Mouse (Mus musculus): ENCODE measurements at regions not wholly inside any gene's neighbourhood (a gene's known extent, or its start where the extent isn't known, plus 50 kb on each side); places are given as distances from the start of the nearest gene placed in this dataset.

DNA sequence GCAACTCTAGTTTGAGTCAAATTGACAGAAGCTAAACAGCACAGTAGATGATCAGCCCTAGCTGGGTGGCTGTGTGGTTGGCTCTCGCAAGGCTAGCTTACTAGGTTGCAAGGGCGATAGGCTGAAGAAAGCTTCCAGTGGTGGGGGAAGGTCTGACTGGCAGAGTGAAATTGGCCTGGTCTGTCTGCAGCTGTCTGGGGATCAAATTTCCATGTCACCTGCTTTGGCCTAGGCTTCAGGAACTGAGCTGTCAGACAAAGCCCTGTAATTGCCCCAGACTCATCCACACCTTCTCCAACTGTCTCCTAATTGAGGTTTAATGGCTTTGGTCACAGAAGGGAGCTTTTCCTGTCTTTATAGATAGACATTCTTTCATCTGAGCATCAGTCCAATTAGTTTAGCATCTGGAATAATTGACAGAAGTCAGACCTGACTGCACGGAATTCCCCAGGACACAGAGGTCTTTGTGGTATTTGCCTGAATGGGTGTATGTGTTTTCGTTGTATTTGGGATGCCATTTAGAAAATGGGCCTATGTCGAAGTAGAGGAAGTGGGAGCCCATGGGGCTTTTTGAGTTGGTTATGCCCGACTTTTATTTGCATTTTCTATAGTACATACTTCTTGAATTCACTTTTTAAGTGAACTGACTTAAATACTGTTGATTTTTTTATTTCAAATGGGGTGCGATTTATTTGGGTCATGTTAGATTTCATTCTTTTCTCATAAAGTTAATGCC is 348.2 kb downstream of the Hlx start:
- no peak for DNase-seq

DNA sequence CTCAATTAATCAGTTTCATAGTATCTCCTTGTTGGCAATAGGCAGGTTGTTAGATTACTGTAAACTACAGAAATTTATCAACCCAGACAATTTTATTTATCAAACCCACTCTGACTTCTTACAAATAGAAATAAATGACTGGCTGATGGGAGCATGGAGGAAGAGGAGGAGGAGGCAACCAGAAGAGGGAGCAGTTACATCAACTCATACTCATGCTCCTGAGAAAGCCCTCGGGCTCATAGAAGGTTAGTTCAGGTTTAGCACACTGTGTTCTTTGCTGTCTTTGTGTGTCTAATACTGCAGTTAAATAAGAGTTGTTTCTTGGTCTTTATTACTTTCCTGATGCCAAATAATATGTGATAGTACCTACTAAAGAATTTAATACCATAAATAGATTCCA is 344.6 kb upstream of the 1700056E22Rik start:
- peak in 1 of 2 experiments; percentile 13 for DNase-seq

DNA sequence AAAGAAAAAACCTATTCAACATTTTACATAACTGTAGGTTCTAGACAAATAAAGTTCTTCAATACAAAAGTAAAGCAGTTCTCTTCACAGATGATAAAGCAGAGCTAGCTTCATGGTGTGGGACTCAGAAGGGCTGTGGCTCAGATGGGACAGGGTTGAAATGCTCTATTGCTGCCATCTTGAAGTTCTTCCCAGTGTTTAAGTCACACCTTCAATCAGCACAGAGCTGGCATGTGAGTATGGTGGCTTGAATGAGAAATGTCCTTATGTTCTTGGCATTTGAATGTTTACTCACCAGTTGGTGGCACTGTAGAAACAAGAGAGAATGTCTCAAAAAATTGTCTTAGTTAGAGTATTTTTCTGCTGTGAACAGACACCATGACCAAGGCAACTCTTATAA is 330.9 kb upstream of the 1700056E22Rik start:
- no peak for DNase-seq

DNA sequence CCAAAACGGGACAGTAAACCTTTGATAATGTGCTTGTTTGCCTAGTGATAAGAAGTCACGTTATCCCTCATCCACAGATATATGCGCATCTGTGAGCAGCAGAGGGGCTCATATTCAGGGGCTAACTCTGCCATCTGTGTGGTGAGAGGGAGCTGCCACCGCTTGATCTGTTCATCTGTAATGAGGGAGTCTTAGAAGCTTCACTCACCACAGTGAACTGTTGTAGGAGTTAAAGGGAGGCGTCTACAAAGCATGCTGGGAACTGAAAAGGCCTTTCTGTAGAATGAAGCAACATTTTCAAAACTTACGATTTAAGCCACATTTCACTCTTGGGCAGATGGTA is 324.1 kb upstream of the 1700056E22Rik start:
- no peak for DNase-seq

DNA sequence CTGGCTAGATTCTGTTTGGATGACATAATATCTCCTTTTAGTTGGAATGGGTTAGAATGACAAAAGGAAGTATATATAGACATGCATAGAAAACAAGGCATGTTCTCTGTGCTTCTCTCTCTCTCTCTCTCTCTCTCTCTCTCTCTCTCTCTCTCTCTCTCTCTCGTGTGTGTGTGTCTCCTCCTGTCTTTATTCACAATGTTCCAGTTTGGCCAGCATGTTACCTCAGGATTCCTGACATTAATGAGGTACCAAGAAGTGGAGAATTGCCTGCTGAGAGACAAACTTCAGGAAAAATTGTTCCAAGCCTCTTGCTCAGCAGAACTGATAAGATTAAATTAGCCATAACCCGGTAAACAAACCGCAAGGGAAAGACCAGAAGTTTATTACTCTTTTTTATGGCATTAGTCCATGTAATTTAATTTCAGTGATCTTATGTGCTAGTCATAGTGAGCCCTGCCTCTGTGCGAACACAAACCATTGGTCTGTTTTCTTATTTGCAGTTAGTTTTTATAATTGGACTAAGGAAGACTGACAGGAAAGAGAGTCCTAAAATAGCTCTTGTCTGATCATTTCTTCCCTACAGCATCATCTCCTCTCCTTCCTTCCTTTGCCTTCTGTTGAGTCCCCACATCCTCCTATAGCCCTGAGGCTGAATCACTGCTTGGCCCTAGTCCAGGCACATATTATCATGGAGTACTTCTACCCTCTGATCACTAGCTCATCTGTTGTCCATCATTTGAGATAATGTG is 323.5 kb upstream of the 1700056E22Rik start:
- no peak for DNase-seq

DNA sequence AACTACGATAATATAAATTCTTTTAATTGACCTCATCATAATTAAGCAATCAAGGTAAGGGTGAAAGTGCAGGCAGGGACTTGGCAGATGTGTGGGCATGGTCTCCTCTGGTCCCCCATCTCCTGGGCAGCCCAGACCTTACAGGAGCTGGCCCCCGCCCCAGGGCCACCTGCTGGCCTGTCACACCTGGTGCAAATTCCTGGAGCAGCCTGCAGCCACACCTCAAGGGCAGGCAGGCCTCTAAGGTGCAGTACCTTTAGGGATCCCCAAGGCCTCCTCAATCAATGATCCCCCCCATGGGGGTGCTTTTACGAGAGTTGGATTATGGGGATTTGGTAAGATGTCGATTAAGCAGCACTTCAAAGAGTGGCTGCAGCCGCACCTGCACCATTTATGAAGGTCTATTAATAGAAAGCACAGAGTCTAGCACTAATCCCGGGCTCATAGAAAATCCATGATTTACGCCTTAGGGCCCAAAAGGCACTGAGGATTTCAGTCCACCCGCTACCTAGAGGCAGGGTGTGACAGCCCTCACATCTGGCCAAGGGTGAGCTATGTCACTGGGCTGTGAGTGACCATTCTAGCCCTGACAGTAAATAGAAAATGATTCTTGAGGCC is 319.8 kb upstream of the 1700056E22Rik start:
- no peak for DNase-seq

DNA sequence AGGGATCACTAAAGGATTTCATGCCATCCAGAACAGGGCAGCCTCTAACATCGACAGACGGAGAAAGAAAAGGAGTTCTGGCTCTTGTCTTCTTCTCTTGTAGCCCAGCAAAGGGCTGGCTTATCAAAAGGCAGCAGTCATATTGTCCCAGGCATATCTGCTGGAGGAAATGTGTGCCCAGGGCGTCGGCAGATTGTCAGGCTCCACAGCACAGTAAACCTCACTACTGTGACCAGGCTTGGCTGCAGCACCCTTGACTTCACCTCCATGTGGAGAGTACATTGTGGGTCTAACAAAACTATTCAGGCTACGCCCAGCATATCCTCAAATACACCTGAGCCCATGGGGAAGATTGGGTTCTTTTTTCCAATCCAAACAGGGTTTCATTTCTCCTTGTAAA is 317.7 kb upstream of the 1700056E22Rik start:
- DNase-seq: no peak

DNA sequence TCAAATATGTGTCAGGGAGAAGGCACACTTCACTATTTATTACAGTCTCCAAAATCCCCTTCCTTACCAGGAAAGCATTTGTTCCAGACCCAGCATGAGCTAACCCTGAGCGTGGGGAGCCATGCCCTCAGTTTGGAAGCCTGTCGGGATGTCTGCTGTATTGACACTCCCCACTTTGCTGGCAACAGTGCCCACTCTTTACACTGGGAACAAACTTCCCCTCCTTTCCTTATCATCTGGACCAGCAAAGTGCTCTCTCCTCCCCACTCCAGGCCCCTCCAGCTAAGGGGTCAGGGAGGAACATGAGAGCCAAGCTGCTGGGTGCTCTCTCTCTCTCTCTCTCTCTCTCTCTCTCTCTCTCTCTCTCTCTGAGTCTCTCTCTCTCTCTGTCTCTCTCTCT is 310.7 kb upstream of the 1700056E22Rik start:
- no peak for DNase-seq

DNA sequence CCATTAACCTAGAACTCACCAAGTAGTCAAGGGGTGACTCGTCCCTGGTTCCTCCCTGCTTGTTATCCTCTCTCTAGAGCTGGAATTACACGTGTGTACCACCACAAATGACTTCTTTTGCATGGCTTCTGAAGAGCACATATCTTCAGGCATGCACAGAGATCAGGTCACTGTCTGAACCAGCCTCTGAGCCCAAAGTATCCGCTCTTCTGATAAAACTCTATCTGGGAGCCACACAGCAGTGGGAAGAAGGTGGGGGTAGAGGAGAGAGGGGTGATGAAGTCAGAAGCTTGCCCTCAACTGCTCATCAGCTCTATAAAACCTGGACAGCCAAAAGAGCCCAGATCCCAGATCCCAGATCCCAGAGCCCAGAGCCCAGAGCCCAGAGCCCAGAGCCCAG is 301.9 kb upstream of the 1700056E22Rik start:
- no peak for DNase-seq

DNA sequence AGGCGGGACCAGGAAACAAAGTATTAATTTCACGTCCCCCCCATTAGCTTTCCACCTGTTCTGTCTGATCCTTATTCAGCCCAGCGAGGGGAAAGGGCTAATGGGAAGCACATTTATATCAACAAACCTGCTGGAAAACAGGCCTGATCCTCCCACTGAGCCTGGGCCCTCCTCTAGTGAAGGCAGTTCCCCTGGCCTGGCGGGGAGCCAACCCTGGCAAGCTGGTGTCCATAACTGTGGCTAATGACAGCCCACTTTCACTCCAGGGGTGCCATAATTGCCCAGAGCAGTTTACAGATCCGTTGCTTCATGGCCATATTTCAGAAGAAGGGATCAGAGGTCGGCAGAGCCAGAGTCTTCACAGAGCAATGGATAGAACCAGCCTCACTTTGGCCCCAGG is 301.2 kb upstream of the 1700056E22Rik start:
- no peak for DNase-seq

DNA sequence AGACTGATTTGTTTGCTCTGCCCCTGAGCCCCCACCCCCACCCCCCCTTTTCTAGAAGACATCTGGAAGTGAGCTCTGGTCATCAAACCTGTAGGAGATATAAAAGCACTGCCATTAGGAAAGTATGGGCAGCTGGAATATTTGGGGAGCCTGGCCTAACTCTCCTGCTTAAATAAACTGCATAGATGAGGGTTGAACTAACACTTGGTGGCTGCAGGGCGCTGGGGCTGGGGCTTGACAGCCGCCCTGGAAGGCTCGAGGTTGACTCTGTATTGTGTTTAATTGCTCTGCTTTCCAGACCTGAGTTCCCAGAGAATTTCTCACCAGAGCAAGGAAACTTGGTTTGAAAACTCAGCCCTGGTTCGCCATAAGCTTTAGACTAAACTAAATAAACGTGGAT is 300.7 kb upstream of the 1700056E22Rik start:
- DNase-seq: no peak

DNA sequence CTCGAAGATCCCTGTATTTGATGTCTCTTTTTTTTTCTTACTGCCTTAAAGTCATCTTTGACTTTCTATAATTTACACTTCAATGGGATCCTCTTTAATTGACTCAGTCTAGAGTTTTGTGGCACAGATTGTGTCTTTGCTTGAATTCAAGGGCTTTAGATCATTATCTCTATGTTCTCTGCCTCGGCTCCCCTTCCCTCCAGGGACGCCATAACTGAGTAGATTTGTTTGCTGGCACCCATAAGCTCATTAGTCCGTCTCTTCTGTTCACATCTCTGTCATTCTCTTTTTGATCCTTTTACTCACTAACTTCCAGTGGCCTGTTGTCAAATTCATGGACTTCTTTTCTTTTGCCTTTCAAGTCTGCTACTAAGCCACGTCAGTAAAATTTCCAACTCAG is 299.0 kb upstream of the 1700056E22Rik start:
- no peak for DNase-seq

DNA sequence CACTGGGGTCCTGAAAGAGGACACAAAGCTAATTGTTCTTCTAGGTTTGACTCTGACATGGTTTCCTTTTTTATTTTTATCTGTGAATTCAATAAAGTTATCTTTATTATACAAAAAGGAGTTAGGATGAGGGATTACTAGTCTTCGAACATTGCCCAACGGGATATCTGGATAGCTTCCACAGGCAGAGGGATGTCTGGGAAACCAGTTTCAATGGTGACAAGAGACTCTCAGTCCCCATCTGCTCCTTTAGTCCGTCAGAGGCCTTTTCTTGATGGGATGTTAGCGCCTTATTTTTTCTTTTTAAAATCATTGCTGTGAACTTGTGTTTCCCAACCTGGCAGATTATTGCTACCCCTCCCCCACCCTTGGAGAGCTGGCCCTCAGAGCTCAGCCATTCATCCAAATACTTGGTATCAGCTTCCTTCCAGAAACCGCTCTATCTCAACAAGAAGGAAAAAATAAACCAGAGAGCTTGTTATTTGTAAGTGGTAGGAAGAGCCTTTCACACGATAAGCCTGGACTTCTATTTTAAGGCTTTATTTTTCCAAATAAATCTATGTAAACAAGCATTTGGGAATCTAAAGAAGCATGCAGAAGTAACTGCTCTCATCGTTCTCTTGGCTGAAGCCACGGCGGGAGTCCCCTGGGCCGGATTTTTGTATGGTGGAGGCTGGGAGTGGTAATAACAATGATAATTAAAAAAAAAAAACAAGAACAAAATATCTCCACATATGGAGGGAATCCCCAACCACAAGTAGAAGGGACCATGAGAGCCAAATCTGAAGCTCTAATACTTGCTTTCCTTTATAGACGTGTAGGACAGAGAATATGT is 296.6 kb upstream of the 1700056E22Rik start:
- peak; percentile 53 to 59 for DNase-seq

DNA sequence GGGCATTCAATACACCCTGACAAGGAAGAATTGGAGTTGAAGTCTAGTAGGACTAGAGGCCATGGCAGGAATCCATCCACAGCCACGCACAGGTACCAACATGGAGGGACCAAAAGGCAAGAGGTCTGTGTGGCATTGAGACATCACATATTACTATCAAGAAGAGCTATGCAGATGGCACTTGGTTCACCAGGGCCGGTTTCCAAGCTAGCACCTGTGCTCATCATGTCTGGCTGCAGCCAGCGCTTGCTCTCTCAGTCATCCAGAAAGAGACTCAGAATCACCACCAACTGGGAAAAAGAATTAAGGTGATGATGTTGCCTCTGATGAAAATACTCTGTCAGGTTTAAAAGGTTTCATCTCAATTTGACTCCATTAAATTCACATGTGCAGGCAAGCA is 292.1 kb upstream of the 1700056E22Rik start:
- DNase-seq: no peak

DNA sequence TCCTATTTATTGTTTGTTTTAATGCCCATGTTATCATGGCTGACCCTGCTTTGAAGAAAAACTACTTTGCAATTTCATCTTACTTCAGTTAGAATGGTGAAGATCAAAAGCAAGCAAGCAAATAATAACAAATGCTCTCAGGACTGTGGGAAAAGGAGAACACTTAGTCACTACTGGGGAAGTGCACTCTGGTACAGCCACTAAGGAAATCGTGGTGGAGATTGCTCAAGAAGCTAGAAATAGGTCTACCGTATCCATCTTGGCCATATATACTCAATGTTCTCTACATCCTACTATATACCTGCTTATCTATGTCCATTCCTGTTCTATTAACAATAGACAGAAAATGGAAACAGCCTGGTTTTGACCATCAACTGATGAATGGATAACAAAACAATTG is 290.1 kb upstream of the 1700056E22Rik start:
- DNase-seq: no peak

DNA sequence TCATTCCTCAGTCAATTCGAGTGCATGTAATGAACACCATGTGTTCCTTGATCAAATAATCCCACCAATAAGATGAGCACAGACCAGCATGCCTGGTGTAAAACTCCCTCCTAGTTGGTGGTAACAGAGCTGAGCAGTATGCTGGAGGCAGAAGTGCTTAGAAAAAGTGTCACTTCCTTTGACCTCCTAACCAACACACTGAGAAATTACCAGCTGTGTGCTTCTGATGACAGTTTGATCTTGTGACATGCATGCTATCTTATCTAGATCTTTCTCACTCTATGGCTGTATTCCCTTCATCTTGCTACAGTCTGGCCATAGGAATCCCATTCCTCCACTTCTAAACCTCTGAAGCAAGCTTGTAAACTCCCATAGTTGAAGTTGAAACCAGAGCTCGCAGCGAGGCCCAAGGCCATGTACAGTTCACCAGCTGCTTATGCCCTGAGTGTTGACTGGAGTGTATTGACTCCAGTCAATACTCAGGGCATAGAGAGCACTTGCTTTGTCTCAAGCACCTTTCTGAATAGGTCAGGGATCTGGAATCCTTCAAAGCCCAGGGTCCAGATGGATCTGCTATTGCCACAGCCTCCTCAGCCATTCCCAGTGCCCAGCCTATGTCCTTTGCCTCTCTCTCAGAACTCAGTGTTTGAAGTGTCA is 286.5 kb upstream of the 1700056E22Rik start:
- DNase-seq: no peak

DNA sequence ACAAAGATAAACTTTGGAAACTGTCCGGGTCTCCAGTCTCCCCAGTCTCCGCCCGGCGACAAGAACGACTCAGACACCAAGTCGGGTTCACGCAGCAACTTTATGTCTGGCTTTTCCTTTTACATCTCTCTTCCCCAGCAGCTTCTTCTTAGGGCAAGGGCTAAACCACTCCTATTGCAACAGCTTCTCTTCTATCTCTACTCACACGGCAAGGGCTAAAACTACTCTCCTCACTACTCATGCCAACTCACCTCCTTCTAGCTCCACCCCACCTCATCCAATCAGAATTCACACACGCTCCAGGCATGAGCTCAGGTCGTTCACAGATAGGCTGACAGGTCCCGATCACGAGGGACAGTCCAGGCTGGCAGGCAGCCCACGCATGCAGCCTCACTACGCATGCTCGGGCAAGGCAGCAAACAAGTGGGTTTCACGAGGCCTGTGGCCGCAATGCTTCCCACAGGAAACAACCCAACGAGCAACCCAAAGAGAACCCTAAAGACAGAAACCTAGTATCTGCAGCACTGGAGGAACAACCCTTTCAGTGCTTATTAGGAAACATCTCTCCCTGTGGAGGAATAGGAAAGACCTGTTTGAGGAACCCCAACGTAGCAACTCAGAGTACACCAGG is 276.2 kb upstream of the 1700056E22Rik start:
- DNase-seq: no peak

DNA sequence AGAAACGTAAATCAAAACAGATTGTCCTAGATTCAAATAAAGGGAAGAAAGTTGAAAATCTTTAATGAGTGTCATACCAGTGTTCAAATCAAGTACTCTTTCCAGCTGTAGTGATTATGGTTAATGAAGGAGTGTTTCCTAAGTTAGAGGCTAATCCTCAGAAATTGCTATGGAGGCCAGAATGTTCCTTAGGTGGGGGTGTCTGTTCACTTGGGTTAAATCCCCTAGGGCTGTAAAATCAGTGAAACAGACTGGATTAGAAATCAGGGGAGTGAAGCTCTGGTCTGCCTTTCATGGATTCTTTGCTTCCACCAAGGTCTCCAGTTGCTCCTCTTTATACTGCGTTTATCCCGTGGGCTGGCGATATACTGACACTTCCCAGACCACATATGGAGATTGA is 270.7 kb upstream of the 1700056E22Rik start:
- no peak for DNase-seq

DNA sequence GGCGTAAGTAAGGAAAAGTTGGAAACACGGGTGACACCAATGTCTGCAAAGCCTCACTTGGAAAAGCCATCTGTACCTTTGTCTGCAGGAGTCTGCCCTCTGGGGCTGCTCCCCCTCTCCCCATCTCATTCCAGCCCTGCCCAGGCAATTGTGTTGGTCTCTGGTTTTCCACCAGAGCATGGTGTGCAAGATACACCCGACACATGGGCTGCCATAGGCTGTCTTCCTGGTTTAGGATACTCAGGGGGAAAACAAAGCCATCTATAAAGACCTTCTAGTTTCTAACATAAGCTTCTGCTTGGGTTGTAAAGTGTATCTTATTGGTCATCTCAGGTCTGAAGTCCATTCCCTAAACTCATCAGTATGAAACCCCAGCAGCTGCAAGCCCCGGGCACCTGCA is 270.1 kb upstream of the 1700056E22Rik start:
- no peak for DNase-seq

DNA sequence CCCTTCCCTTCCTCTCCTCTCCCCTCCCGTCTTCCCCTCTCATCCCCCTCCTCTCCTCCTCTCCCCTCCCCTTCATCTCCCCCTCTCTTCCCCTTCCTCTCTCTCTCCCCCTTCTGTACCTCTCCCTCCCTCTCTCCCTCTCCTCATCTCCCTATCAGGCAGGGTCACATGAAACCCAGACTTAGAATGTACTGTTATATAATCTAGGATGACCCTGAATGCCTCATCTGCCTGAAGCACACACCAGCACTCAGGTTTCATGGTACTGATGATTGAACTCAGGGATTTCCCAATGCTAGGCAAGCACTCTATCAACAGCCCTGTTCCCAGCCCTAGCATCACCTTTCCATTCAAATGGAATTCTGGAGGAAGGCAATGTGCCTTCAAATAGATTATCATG is 264.6 kb upstream of the 1700056E22Rik start:
- DNase-seq: no peak

DNA sequence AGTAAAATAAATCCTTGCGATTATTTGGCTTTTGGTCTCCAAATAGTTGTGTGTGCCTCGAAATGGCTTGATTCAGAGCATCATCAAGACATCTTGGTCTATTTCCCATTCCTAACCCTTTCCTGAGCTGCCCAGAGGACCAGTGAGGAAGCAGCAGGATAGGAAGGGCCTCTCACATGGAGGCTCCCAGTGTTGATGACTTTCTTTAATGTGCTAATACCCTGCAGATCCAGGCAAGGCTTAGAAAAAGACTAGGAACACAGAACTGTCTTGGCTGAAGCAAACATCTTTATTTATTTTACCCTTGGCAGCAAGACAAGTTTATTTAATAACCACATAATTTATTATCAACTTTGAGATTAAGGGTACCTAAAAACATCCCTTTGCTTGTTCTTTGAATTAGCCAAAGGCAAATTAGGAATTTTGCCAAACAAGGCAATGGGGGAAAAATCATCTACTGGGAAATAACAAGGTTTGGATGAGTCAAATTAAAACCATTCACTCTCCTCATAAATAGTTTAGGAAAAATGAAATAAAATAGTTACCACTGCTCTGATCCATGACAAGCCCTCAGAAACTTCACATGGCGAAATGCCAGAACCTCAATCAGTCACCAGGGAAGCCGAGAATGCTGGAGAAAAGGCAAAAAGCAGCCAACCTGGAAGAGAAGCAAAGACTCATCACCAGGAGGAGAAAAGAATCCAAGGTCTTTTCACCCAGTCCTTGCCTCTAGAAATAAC is 263.1 kb upstream of the 1700056E22Rik start:
- DNase-seq: peak; percentile 21 to 22
